Mouse (Mus musculus) G1E (cell line): ENCODE data around the gene E130308A19Rik.

Source experiments
- CTCF ChIP-seq: IDR thresholded peaks from 2 replicates; pipeline ENCODE4 v1.5.1; 2012; ENCODE audit warnings: low read depth, low read length, inconsistent platforms, mixed read lengths
- GATA2 ChIP-seq: IDR thresholded peaks from 2 replicates; pipeline ENCODE4 v1.6.1; 2012; ENCODE audit warnings: low read depth, low read length, inconsistent platforms, borderline replicate concordance
- TAL1 ChIP-seq: conservative IDR thresholded peaks from 2 replicates; pipeline ENCODE4 v1.6.1; 2012; ENCODE audit warnings: low read depth, low read length, inconsistent platforms, mixed read lengths

- TF ChIP-seq CTCF = no peak
- no peak for TF ChIP-seq TAL1
- TF ChIP-seq GATA2 = no peak
Measured at GRCm38 (mm10) chr4:59594614-59595013, 31.4 kb upstream of the E130308A19Rik start.
